Mouse (Mus musculus): ENCODE results near the gene Cyb5d2. TPM values are rescaled to one million over a fixed set of nuclear protein-coding genes. Genes with fewer than 3 reads are reported as not detected.
"Not testable (repeated sequence)": the region's sequence is repeated elsewhere in the genome, so short reads cannot be mapped to it uniquely, and the experiment has no call there.

Gene Cyb5d2
- polyA plus RNA-seq, 1 experiment from 2014 or later, result 5.4 TPM

DNA sequence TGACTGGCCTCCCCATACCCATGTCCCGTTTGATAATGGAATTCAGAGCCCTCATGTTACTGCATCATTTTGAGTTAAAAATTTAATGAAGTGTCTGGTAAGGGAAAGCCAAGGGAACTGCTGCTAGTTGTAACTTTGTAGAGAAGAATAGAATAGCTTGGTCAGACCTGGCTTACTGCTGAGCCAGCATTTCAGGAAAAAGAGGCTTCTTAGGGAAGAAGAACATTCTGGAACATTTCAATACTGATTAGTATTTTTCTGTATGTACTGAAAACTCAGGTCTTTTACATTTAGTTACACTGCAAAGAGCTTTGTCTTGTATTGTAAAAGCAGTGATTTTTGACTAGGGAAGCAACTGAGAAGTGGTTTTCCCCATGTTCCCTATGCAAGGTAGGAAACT lies 35.2 kb downstream of the Cyb5d2 start:
- H3K4me3 ChIP-seq (ENCODE audit: inconsistent target), result no peak overlapping the region
- peaks cover 88% of the 10 kb centered on the region for H3K36me3 ChIP-seq (ENCODE audit: inconsistent target)
- no peaks in the 10 kb centered on the region; the same call in 1 of the 2 replicates for H3K79me2 ChIP-seq (ENCODE audit: inconsistent target)
- 80% methylated on average over 1 of the region's 1 CpGs for WGBS (ENCODE audit: missing documents)
- H3K27ac ChIP-seq, result no peak overlapping the region

DNA sequence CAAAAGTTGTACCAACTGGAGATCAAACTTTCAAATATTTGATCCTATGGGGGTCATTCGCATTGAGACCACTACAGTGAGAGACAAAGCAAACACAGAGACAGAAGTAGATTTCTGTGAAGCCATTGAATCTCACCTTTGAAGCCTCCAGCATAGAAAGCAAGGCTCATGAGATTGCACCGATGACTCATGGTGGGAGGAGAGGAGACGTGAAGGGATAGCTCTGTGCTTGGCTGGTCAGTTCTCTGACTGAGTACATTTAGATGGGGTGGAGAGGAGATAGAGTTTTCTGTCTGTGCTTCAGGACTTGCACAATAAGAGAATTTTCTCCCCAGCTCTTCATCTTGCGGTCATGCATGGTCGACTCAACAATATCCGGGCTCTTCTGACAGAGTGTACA lies 36.4 kb downstream of the Cyb5d2 start:
- Histone ChIP-seq H3K79me2 (ENCODE audit: inconsistent target) (peaks cover 8% of the 10 kb centered on the region; the same call in 1 of the 2 replicates), H3K27ac (peak overlapping the region; percentile 44), H3K36me3 (ENCODE audit: inconsistent target) (peaks cover 98% of the 10 kb centered on the region), H3K4me3 (ENCODE audit: inconsistent target) (no peak overlapping the region)
- 84% methylated on average over 6 of the region's 6 CpGs for WGBS (ENCODE audit: missing documents)

DNA sequence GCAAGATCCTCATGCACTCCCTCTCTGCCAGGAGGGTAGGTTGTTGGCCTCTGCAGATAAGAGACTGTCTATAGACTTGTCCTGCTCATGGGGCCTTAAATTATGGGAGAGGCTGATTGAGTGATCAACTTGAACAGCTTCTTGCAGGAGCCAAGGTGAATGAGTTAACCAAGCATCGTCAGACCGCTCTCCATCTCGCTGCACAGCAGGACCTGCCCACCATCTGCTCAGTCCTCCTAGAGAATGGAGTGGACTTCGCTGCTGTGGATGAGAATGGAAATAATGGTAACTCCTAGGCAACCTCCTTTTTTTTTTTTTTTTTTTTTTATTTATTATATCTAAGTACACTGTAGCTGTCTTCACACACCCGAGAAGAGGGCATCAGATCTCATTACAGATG lies 37.6 kb downstream of the Cyb5d2 start:
- H3K36me3 ChIP-seq (ENCODE audit: inconsistent target), result peaks cover 98% of the 10 kb centered on the region
- peak overlapping the region; percentile 44 for H3K27ac ChIP-seq
- 96% methylated on average over 5 of the region's 5 CpGs for WGBS (ENCODE audit: missing documents)
- H3K79me2 ChIP-seq (ENCODE audit: inconsistent target), result peaks cover 11% of the 10 kb centered on the region; the same call in 1 of the 2 replicates
- no peak overlapping the region for H3K4me3 ChIP-seq (ENCODE audit: inconsistent target)

DNA sequence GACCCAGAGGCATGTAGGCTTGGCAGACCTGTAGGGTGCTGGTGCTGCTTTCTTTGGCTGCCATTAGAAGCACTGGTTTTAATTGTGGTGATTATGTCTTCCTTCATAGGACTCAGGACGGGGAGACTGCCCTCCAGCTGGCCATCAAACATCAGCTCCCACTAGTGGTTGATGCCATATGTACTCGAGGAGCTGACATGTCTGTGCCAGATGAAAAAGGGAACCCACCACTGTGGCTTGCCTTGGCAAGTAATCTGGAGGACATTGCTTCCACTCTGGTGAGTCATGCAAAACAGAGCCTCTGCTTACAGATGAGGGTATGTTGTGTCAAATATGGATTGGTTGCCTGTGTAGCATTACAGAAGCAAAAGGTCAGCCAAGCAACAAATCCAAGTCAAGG lies 44.0 kb downstream of the Cyb5d2 start:
- peak overlapping the region; percentile 29 for H3K27ac ChIP-seq
- H3K4me3 ChIP-seq (ENCODE audit: inconsistent target), result no peak overlapping the region
- peaks cover 87% of the 10 kb centered on the region for H3K36me3 ChIP-seq (ENCODE audit: inconsistent target)
- H3K79me2 ChIP-seq (ENCODE audit: inconsistent target), result peaks cover 19% of the 10 kb centered on the region; the same call in 1 of the 2 replicates
- 10% methylated on average over 2 of the region's 2 CpGs for WGBS (ENCODE audit: missing documents)

DNA sequence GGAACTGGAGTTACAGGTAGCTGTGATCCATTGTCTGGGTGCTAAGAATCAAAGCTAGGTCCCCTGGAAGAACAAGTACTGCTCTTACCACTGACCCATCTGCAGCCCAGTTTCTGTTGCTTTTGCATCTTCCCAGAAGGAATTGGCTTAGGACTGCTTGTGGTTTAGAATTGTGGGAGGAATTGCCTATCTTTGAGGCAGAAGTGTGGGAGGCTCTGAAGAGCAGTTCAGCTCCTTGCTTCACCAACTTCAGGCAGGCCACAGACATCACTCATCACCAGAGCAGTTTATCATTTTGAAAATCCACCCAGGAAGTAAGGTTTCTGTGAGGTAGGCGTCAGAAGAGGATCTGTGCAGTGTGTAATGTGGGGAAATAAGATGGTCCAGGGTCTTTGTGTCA lies 56.9 kb downstream of the Cyb5d2 start:
- peaks cover 76% of the 10 kb centered on the region; the same call in 1 of the 2 replicates for H3K79me2 ChIP-seq (ENCODE audit: inconsistent target)
- peaks cover 73% of the 10 kb centered on the region for H3K36me3 ChIP-seq (ENCODE audit: inconsistent target)
- H3K4me3 ChIP-seq (ENCODE audit: inconsistent target), result no peak overlapping the region
- WGBS (ENCODE audit: missing documents), result 89% methylated on average over 1 of the region's 1 CpGs
- no peak overlapping the region for H3K27ac ChIP-seq

DNA sequence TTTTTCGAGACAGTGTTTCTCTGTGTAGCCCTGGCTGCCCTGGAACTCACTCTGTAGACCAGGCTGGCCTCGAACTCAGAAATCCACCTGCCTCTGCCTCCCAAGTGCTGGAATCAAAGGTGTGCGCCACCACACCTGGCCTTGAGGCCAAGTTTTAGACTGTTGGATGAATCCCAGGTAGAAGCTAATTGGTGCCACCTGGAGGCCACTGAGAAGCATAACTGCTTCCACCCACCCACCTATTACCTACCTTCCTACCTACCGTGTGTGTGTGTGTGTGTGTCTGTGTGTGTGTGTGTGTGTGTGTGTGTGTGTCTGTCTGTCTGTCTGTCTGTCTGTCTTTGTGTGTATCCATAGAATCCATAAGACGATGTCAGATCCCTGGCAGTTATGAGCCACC lies 58.4 kb downstream of the Cyb5d2 start:
- peaks cover 80% of the 10 kb centered on the region; the same call in 1 of the 2 replicates for H3K79me2 ChIP-seq (ENCODE audit: inconsistent target)
- H3K36me3 ChIP-seq (ENCODE audit: inconsistent target), result peaks cover 70% of the 10 kb centered on the region
- 92% methylated on average over 4 of the region's 5 CpGs for WGBS (ENCODE audit: missing documents)
- H3K4me3 ChIP-seq (ENCODE audit: inconsistent target); H3K27ac ChIP-seq: not testable (repeated sequence)

DNA sequence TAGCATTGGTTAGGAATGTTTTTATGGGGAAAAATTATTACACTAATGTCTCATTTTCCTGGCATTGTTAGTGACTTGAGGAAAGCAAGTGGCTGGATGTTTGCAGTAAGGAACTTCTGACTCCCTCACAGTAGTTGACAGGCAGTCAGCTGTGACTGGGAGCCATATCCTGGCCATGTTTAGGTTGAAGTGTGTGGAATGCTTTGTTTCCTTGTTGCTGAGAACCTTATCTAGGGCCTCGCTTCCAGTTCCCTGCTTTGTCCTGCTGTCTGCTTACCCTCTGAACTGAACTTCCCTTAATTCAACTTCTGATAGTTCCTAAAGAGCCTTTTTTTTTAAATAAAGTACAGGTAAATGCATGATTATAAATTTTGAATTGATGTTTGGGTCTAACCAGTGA lies 59.6 kb downstream of the Cyb5d2 start:
- no peak overlapping the region for H3K4me3 ChIP-seq (ENCODE audit: inconsistent target)
- 100% methylated on average over 1 of the region's 1 CpGs for WGBS (ENCODE audit: missing documents)
- H3K79me2 ChIP-seq (ENCODE audit: inconsistent target), result peaks cover 89% of the 10 kb centered on the region; the same call in 1 of the 2 replicates
- no peak overlapping the region for H3K27ac ChIP-seq
- H3K36me3 ChIP-seq (ENCODE audit: inconsistent target), result peaks cover 70% of the 10 kb centered on the region

DNA sequence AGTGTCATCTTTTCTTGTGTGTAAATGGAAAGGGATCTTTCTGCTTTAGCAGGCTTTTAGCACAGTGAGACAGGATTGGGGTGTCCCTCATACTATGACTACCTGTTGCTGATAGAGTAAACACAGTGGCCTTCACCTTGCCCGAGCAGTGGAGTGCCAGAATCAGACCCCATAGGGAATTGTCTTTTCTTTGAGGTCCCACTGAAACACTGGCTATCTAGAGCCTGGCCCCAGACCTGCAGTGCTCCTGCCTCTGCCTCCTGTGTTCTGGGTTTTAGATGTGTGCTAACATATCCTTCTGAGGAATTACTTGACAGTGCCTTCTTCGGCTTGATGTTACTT lies 60.5 kb downstream of the Cyb5d2 start:
- WGBS (ENCODE audit: missing documents), result 94% methylated on average over 2 of the region's 2 CpGs
- Histone ChIP-seq H3K4me3 (ENCODE audit: inconsistent target) (no peak overlapping the region), H3K36me3 (ENCODE audit: inconsistent target) (peaks cover 71% of the 10 kb centered on the region), H3K79me2 (ENCODE audit: inconsistent target) (peaks cover 94% of the 10 kb centered on the region; the same call in 1 of the 2 replicates), H3K27ac (no peak overlapping the region)

DNA sequence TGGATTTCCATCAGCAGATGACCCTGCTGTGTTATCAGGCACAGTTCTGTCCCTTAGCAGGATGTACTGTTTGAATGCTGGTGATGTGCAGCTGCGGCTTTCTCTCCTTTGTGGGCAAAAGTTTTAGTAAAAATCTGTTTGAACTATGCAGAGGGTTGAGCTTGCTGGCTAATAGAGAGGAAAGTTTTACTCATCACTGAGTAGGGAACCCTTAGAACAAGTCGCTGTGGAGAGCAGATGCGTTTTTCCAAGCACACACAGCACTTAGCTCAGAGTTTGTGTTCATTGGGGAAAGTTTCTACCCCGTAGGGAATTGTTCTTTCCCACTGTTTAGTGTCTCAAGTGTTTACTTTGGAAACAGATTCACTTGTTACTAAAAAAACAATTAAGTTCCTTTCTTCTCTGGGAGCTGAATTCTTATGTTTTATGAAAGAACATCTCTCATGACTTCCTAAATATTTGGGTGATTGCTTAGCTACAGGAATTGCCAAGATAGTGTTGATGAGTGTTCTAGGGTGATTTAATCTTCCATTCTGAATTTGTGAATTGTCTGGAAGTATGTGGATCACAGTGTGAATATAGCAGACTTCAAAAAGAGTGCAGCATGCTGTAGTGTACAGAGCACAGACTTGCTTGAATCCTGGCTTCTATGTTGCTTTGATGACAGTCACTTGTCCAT lies 61.0 kb downstream of the Cyb5d2 start:
- H3K79me2 ChIP-seq (ENCODE audit: inconsistent target), result peaks cover 91% of the 10 kb centered on the region; the same call in 1 of the 2 replicates
- H3K4me3 ChIP-seq (ENCODE audit: inconsistent target), result no peak overlapping the region
- whole genome bisulfite sequencing (ENCODE audit: missing documents), result 96% methylated on average over 4 of the region's 4 CpGs
- peaks cover 71% of the 10 kb centered on the region for H3K36me3 ChIP-seq (ENCODE audit: inconsistent target)
- H3K27ac ChIP-seq, result no peak overlapping the region

DNA sequence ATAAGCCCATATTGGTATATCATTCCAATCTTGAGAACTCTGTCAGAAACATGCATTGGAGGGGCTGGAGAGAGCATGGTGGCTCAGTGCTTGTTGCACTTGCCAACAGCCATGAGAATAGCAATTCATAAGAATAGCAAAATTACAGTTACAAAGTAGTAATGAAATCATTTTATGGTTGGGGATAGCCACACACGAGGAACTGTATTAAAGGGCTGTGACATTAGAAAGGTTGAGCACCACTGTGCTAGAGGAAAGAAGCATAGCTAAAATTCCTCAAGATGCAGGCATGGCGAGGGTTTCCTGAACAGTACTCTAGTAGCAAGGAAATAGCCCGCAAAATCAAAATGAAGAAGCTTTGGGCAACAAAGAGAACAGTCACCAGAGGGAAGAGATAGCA lies 62.2 kb downstream of the Cyb5d2 start:
- Histone ChIP-seq H3K27ac (no peak overlapping the region), H3K79me2 (ENCODE audit: inconsistent target) (peaks cover 84% of the 10 kb centered on the region; the same call in 1 of the 2 replicates), H3K4me3 (ENCODE audit: inconsistent target) (no peak overlapping the region), H3K36me3 (ENCODE audit: inconsistent target) (peaks cover 70% of the 10 kb centered on the region)
- WGBS (ENCODE audit: missing documents), result 92% methylated on average over 3 of the region's 3 CpGs

Other genes with a start within 250 kb of the Cyb5d2 start
- not detected in 3 replicates for gene Spns3, start 245.6 kb downstream of the Cyb5d2 start, polyA plus RNA-seq (2018)
- 20.8 to 32.9 TPM (median 26.7 TPM) in 3 replicates for gene Ube2g1, start 188.9 kb downstream of the Cyb5d2 start, polyA plus RNA-seq (2018)
- gene Ankfy1, start 106.1 kb downstream of the Cyb5d2 start, polyA plus RNA-seq (2018), result 49.5 to 82.3 TPM (median 58.4 TPM) in 3 replicates
- 13.0 to 20.3 TPM (median 16.1 TPM) in 3 replicates for gene Zzef1, start 84 bp upstream of the Cyb5d2 start, polyA plus RNA-seq (2018)
- 5.0 to 11.9 TPM (median 5.1 TPM) in 3 replicates for gene Atp2a3, start 165.0 kb upstream of the Cyb5d2 start, polyA plus RNA-seq (2018)
- 0.12 to 0.80 TPM (median 0.33 TPM) in 3 replicates for gene P2rx1, start 203.0 kb upstream of the Cyb5d2 start, polyA plus RNA-seq (2018)
- gene Camkk1, start 222.9 kb upstream of the Cyb5d2 start, polyA plus RNA-seq (2018), result not detected in 3 replicates